Mouse (Mus musculus) urinary bladder, adult 18-20 months (tissue): ENCODE measurements around the gene Dhdds.

Experiments
- DNase-seq, 2 experiments: peaks; one replicate each; pipeline ENCODE4 v3.0.0; 2022; ENCODE audit warnings: low spot score in 2 of 2, mixed read lengths in 2 of 2

Gene Dhdds

GRCm38 (mm10) chr4:133956358-133956757 is 44.4 kb downstream of the Dhdds start:
- no peak for DNase-seq

DNA sequence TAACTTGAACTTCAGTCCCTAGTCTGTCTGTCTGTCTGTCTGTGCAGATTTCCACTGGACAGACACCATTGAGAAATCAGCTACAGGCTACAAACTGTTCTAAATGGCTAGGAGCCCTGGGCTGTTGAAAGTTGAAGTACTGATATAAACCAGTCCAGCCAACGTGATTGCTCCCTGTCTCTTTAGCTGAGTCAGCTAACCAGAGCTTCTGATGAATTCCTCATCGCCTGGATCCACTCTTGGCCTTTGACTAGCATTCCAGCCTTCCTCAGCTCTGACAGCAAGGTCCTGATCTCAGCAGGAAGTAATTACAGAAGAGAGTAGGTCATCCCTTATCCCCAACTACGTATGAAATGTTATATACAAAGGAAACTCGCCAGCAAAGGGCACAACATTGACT is 54.0 kb downstream of the Dhdds start:
- DNase-seq, result no peak

- DNase-seq, result no peak
Measured at GRCm38 (mm10) chr4:133943791-133944190, 56.9 kb downstream of the Dhdds start.

- DNase-seq, result no peak
Measured at GRCm38 (mm10) chr4:133942679-133943078, 58.0 kb downstream of the Dhdds start.

- peak in 1 of 2 experiments; percentile 11 for DNase-seq
Measured at GRCm38 (mm10) chr4:133941576-133941975, 59.1 kb downstream of the Dhdds start.

GRCm38 (mm10) chr4:133940386-133941260 is 60.1 kb downstream of the Dhdds start:
- DNase-seq, result no peak

DNA sequence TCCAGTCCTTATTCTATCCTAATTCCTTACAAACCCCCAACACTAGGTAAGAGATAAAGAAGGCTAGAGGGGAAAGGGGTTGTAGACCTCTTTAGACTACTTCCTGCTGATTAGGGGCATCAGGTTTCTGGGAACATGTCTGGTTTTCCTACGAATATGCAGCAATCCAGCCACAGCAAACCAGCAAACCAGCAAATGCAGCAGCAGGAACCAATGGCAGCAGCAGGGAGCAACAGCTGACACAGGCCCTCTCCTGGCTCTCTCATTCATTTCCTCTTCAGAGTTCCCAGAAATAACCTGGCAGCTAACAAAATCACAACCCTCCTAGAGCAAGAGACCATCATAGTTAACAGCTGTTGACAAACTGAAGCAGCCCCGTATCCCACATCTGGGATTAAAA is 62.6 kb downstream of the Dhdds start:
- no peak for DNase-seq

- DNase-seq, result no peak
Measured at GRCm38 (mm10) chr4:133931785-133932184, 68.9 kb downstream of the Dhdds start.

- no peak for DNase-seq
Measured at GRCm38 (mm10) chr4:133931349-133931748, 69.4 kb downstream of the Dhdds start.

- no peak for DNase-seq
Measured at GRCm38 (mm10) chr4:133929278-133929670, 71.4 kb downstream of the Dhdds start.

DNA sequence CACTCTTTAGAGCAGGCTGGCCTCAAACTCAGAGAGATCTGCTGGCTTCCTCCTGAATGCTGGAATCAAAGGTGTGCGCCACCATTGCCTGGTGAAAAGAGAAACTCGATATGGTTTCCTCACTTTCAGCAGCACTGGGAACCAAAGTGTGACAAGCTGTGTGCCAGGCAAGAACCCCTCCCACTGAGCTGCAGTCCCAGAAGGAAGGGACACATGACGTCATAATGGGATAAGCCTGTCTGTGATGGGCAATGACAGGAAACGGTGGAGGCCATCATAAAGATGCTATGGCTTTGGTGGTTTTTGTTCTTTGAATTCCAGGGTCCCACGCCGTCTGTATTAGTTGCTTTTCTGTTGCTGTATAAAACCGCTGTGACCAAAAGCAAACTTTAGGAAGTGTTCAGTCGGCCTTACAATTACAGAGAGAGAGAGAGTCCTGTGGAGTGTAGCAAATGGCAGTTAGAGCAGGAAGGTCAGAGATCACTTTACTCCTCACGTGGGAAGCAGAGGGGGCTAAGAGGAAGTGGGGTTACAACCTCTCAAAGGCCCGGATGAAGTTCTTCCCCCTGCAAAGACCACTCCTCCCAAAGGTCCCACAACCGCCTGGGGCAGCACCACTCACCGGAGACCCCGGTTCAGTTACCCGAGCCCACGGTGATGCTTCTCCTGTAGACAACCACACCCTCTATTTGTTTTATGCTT is 72.0 kb downstream of the Dhdds start:
- DNase-seq, result no peak

DNA sequence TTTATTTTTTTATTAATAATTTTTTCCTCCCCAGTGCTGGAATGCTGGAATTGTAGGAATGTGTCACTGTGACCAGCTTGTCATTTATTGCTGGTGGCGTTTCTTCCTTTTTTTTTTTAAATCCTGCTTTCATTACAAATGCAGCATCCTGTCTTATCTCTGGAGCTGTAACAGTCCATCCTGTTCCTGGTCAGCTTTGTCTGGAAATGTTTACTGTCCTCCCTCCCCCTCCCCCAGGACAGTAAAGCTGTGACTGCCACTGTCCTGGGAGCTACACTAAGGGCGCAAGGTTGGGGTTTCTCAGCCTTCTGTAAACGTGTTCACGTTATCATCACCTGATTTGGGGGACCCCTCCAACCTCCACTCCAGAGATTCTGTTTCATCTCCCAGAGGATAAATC is 75.5 kb downstream of the Dhdds start:
- no peak for DNase-seq

GRCm38 (mm10) chr4:133923743-133924142 is 77.0 kb downstream of the Dhdds start:
- DNase-seq, result no peak
